Mouse (Mus musculus): ENCODE measurements at regions not wholly inside any gene's neighbourhood (a gene's known extent, or its start where the extent isn't known, plus 50 kb on each side); places are given as distances from the start of the nearest gene placed in this dataset.

DNA sequence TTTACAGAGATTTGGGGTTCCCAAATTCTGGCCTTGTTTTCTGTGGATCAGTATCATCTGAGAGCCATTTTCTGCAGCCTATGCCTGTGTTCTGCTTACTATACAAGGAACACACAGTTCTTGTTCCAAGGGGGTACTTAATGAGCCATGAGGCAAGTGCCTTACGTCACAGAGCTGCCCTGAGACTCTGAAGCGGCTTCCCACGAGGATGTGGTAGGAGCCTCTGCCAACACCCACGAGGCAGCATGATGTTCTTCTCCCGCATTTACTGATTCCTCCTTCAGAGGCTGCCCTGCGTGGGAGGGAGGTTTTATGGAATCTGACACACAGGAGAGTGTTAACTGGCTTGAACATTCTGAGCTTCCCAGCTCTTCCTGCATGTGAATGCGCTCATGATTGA lies 101.4 kb upstream of the Tbl1x start:
- no peak for TF ChIP-seq POLR2A (IDR thresholded peaks at IDR 0.05; ENCODE audit: low read depth, low read length)
- no peak for TF ChIP-seq CTCF (IDR thresholded peaks at IDR 0.05; ENCODE audit: borderline replicate concordance, insufficient read depth, low read length)

Measured in embryonic fibroblast, embryonic 13.5 days (primary cell).